Mouse (Mus musculus) cerebellum, adult 11-12 months (tissue): ENCODE measurements at regions not wholly inside any gene's neighbourhood (a gene's known extent, or its start where the extent isn't known, plus 50 kb on each side); places are given as distances from the start of the nearest gene placed in this dataset.
A peak's percentile ranks its signal among the peaks of the same experiment; 100 is the strongest.

Source experiments
- DNase-seq: peaks from one replicate; pipeline ENCODE4 v3.0.0; 2022

GRCm38 (mm10) chr7:77966658-77967057 is 771.2 kb downstream of the Ntrk3 start:
- no peak for DNase-seq

- no peak for DNase-seq
Observed at GRCm38 (mm10) chr7:77933366-77933765, 804.4 kb downstream of the Ntrk3 start.

- DNase-seq, result no peak
Observed at GRCm38 (mm10) chr7:77928479-77929467, 809.0 kb downstream of the Ntrk3 start.

GRCm38 (mm10) chr7:77899231-77899630 is 838.6 kb downstream of the Ntrk3 start:
- DNase-seq, result no peak

- DNase-seq, result no peak
Observed at GRCm38 (mm10) chr7:77888543-77888942, 849.3 kb downstream of the Ntrk3 start.

GRCm38 (mm10) chr7:77882605-77883354 is 855.0 kb downstream of the Ntrk3 start:
- no peak for DNase-seq

- no peak for DNase-seq
Observed at GRCm38 (mm10) chr7:77867518-77867917, 870.3 kb downstream of the Ntrk3 start.

- peak; percentile 7 for DNase-seq
Observed at GRCm38 (mm10) chr7:77861841-77862240, 876.0 kb downstream of the Ntrk3 start.

GRCm38 (mm10) chr7:77858436-77858835 is 879.4 kb downstream of the Ntrk3 start:
- no peak for DNase-seq

GRCm38 (mm10) chr7:77857979-77858378 is 879.8 kb downstream of the Ntrk3 start:
- no peak for DNase-seq

GRCm38 (mm10) chr7:77855653-77856239 is 882.1 kb downstream of the Ntrk3 start:
- no peak for DNase-seq

GRCm38 (mm10) chr7:77855077-77855476 is 882.7 kb downstream of the Ntrk3 start:
- DNase-seq, result no peak

- no peak for DNase-seq
Observed at GRCm38 (mm10) chr7:77824261-77824959, 913.4 kb downstream of the Ntrk3 start.

- DNase-seq, result no peak
Observed at GRCm38 (mm10) chr7:77812052-77812903, 925.5 kb downstream of the Ntrk3 start.

- DNase-seq, result no peak
Observed at GRCm38 (mm10) chr7:77786801-77787200, 951.0 kb downstream of the Ntrk3 start.

- DNase-seq, result no peak
Observed at GRCm38 (mm10) chr7:77771711-77772449, 965.9 kb downstream of the Ntrk3 start.

- no peak for DNase-seq
Observed at GRCm38 (mm10) chr7:77738996-77739765, 998.6 kb downstream of the Ntrk3 start.
